Mouse (Mus musculus) lung, embryonic 16.5 days (tissue): ENCODE results near the gene Ppfia1. TPM values are rescaled to one million over a fixed set of nuclear protein-coding genes. Genes with fewer than 3 reads are reported as not detected.

Experiments
- ATAC-seq: fragments of 200-750 bp; cut with Nextera tagmentation; 2 replicates; pipeline ENCODE4 v1.8.0; 2017; ENCODE audit warnings: low read depth, mild to moderate bottlenecking, moderate library complexity
- H3K27ac ChIP-seq: fragments of 300-500 bp; sonication (generic); 2 replicates; pipeline ENCODE4 v1.5.1; 2014; ENCODE audit warnings: mild to moderate bottlenecking, control low read depth, low read length
- H3K27me3 ChIP-seq: fragments of 300-500 bp; sonication (generic); 2 replicates; pipeline ENCODE4 v1.6.1; 2014; ENCODE audit warnings: low read depth, low read length, mixed read lengths; ENCODE audit not compliant: control insufficient read depth, insufficient read depth
- H3K36me3 ChIP-seq: fragments of 300-500 bp; sonication (generic); 2 replicates; pipeline ENCODE4 v1.6.1; 2014; ENCODE audit warnings: low read length; ENCODE audit not compliant: control insufficient read depth, insufficient read depth
- H3K4me1 ChIP-seq: fragments of 300-500 bp; sonication (generic); replicated peaks from 2 replicates; pipeline ENCODE4 v1.6.1; 2014; ENCODE audit warnings: low read length, mixed read lengths; ENCODE audit not compliant: control insufficient read depth, insufficient read depth
- H3K4me2 ChIP-seq: fragments of 300-500 bp; sonication (generic); 2 replicates; pipeline ENCODE4 v1.6.1; 2014; ENCODE audit warnings: low read depth, low read length, control low read depth
- H3K4me3 ChIP-seq: fragments of 300-500 bp; sonication (generic); 2 replicates; pipeline ENCODE4 v1.5.1; 2014; ENCODE audit warnings: mild to moderate bottlenecking, low read length, control low read depth
- H3K9ac ChIP-seq: fragments of 300-500 bp; sonication (generic); 2 replicates; pipeline ENCODE4 v1.6.1; 2014; ENCODE audit warnings: low read length, control low read depth
- H3K9me3 ChIP-seq: fragments of 300-500 bp; sonication (generic); 2 replicates; pipeline ENCODE4 v1.6.1; 2016; ENCODE audit warnings: low read length; ENCODE audit not compliant: control insufficient read depth
- WGBS: fragments of 180-500 bp; shearing (Covaris S2); extraction: QIAGEN DNeasy Blood & Tissue Kit; methylation state at CpG from one replicate; pipeline ENCODE4 v1.1.7; 2014; 5-methylcytosine and 5-hydroxymethylcytosine counted together
- polyA plus RNA-seq: library from polyadenylated mRNA; unstranded; fragments of >200 nt; fragmentation: Nextera tagmentation; extraction: Ambion mirVana; gene quantifications from 2 replicates; pipeline ENCODE4 v1.2.1, GENCODE M21; 2015

Ppfia1 gene
- 16.4 and 25.9 TPM in 2 replicates for polyA plus RNA-seq

DNA sequence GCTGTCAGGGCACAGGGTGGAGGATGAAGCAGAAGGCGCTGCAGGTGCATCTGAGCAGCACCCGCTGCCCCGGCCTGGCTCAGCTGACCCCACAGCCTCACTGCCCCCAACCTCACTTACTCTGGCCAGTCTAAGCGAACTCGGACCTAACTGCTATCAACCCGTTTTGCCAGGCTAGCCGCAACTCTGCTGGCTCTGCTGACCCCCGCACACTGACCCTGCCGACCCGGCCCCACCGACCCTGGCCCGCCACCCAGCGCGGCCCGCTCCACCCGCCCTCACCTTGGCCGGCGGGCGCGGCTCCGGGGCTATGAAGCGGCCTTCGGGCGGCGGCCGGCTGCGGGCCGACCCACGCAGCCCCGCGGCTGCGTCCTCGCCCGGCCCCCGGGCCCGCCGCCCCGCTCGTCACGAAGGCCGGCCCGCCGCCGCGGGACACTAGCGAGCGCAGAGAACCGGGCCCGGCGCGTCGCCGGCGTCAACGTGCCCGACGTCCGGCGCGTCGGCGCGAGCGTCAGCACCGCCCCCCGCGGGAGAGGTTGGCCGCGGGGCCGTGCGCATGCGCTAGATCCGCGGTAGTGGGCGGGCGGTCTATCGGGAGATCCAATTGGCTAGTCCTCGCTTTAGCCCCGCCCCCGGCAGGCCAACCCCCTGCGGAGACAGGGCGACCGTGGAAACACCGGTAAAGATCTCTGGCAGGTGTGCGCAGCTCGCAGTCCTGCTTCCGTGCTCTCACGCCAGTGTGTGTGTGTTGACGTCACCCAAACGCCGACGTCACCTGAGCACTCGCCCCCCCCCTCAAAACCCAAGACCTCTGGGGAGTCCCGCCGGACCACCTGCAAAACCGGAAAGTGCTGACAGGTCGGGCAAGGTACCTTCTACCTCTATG, at the start of gene Ppfia1:
Ppfia1 (minus strand) TSS at position 493 of the 886 bp plus-strand sequence.
- peak within 1 kb of the TSS; percentile 81 for H3K4me2 ChIP-seq
- peaks cover 15% of the 10 kb centered on the region for H3K4me1 ChIP-seq
- peak within 1 kb of the TSS; percentile 98 for H3K9ac ChIP-seq
- no peaks in the 10 kb centered on the region for H3K27me3 ChIP-seq
- peak within 1 kb of the TSS; percentile 38; the same call in 1 of the 2 replicates for H3K27ac ChIP-seq
- peak; percentile 98 for ATAC-seq
- peaks cover 18% of the 10 kb centered on the region for H3K36me3 ChIP-seq
- under 1% methylated on average over 91 of the region's 97 CpGs for WGBS
- peak within 1 kb of the TSS; percentile 98 for H3K4me3 ChIP-seq
- H3K9me3 ChIP-seq, result no peaks in the 10 kb centered on the region

DNA sequence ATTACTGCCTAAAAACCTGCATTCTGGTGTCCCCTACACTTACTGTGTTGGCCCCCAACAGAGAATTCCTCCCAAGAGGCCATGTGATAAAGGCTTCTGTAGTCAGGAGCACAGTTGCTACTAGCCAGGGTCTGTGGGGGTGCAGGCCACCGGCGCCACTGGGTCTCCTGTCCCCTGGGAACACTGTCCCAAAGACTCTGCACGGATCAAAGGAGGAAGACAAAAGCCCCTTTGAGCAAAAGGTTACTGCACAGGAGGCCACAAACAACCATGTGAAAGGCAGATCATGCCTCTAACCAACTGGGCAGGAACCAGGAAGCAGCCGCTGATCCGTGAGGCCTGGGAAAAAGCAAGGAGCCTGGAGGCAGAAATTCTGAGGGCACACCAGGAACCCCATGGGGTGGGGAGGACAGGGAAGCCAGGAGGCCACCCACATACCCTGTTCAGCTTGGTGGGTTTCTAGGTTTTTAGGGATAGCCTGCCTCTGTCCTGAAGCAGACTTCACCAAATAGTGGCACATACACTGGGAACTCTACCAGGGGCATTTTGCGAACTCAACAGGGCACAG, 46.9 kb upstream of the Ppfia1 start:
- 79% methylated on average over 6 of the region's 6 CpGs for WGBS
- Histone ChIP-seq H3K27me3 (no peaks in the 10 kb centered on the region), H3K9me3 (no peaks in the 10 kb centered on the region), H3K4me3 (no peak overlapping the region), H3K27ac (no peak overlapping the region), H3K4me1 (no peaks in the 10 kb centered on the region; the same call in 1 of the 2 replicates), H3K4me2 (no peak overlapping the region), H3K9ac (no peak overlapping the region), H3K36me3 (no peaks in the 10 kb centered on the region; the same call in 1 of the 2 replicates)
- ATAC-seq, result no peak

DNA sequence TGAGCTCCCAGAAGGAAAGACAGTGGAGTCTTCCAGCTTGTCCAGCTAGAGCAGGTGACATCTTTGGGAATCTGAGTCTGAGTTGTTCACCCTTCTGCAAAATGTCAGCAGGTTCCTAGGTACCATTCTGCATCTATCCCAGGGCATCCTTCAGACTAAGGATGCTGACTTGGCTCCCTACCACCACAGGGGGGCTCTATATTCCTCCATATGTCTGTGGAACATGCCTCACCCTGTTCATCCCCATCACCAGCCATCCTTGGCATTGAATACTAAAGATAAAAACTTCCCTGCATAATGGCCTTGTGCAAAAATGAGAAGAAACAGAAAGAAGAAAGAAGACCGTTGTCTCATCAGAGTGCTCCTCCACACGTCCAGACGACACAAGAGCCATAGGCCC, 36.0 kb upstream of the Ppfia1 start:
- no peaks in the 10 kb centered on the region for H3K9me3 ChIP-seq
- no peaks in the 10 kb centered on the region for H3K4me1 ChIP-seq
- no peak overlapping the region for H3K9ac ChIP-seq
- no peak overlapping the region for H3K4me2 ChIP-seq
- no peaks in the 10 kb centered on the region for H3K27me3 ChIP-seq
- peaks cover 5% of the 10 kb centered on the region for H3K36me3 ChIP-seq
- no peak overlapping the region for H3K4me3 ChIP-seq
- H3K27ac ChIP-seq, result no peak overlapping the region
- WGBS, result 74% methylated on average over 3 of the region's 3 CpGs
- ATAC-seq, result no peak

DNA sequence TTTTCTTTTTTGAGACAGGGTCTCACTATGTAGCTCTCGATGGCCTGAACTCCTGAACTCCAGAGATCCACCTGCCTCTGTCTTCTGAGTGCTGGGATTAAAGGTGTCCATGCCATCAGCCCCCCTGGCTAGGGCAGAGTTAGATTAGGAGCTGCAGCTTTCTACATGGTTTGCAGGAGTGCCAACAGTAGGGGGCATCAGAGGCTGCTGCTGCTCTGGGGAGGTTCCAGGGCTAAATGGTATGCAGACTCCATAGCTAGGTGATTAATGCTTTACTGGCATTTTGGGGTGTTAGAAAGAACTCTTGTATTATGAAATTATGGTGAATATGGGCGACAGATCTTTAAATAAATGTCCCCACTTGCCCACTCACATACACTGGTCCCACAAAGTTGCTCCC, 33.8 kb upstream of the Ppfia1 start:
- Histone ChIP-seq H3K4me2 (no peak overlapping the region), H3K36me3 (peaks cover 4% of the 10 kb centered on the region), H3K9me3 (no peaks in the 10 kb centered on the region), H3K27ac (no peak overlapping the region), H3K4me3 (no peak overlapping the region), H3K27me3 (no peaks in the 10 kb centered on the region), H3K9ac (no peak overlapping the region), H3K4me1 (peaks cover 8% of the 10 kb centered on the region)
- ATAC-seq, result no peak
- 42% methylated on average over 2 of the region's 2 CpGs for whole genome bisulfite sequencing

DNA sequence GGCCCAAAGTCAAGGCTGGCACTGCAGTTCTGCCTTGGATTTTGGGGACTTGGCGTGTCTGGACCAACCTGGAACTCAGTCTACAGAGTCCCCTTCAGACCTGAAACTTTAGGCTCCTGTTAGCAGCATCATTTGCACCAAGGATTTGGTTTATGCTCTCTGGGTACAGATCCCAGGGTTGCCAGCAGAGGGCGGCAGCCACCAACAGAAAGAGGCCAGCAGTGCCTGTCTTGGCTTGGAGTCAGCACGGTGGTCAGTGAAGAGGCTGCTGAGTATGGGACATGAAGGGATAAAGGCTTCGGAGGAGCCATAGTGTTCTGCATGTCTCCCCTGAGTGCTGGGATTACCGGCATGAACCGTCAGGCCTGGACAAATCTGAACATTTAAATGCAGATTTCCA, 32.1 kb upstream of the Ppfia1 start:
- peaks cover 16% of the 10 kb centered on the region for H3K4me1 ChIP-seq
- H3K9me3 ChIP-seq, result no peaks in the 10 kb centered on the region
- WGBS, result 9% methylated on average over 6 of the region's 6 CpGs
- H3K4me3 ChIP-seq, result no peak overlapping the region
- no peak overlapping the region for H3K4me2 ChIP-seq
- no peak for ATAC-seq
- H3K36me3 ChIP-seq, result no peaks in the 10 kb centered on the region
- no peak overlapping the region for H3K9ac ChIP-seq
- H3K27me3 ChIP-seq, result no peaks in the 10 kb centered on the region
- no peak overlapping the region for H3K27ac ChIP-seq

DNA sequence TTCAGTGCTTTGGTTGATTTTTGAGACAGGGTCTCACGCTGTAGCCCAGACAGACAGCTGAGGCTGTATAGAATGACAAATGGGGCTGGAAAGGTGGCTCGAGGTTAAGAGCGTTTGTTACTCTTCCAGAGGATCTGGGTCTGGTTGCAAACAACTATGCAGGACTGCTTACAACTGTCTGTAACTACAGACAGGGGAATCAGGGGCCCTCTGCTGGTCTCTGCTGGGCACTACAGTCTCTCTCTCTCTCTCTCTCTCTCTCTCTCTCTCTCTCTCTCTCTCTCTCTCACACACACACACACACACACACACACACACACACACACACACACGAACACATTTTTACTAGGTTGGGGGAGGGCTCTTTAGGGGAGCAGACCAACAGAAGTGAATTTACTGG, 30.1 kb upstream of the Ppfia1 start:
- 3% methylated on average over 4 of the region's 4 CpGs for WGBS
- no peak overlapping the region for H3K4me3 ChIP-seq
- no peaks in the 10 kb centered on the region for H3K9me3 ChIP-seq
- H3K27me3 ChIP-seq, result no peaks in the 10 kb centered on the region
- ATAC-seq, result no peak
- no peak overlapping the region for H3K9ac ChIP-seq
- peaks cover 5% of the 10 kb centered on the region for H3K36me3 ChIP-seq
- no peak overlapping the region for H3K4me2 ChIP-seq
- H3K4me1 ChIP-seq, result peaks cover 16% of the 10 kb centered on the region
- no peak overlapping the region for H3K27ac ChIP-seq

DNA sequence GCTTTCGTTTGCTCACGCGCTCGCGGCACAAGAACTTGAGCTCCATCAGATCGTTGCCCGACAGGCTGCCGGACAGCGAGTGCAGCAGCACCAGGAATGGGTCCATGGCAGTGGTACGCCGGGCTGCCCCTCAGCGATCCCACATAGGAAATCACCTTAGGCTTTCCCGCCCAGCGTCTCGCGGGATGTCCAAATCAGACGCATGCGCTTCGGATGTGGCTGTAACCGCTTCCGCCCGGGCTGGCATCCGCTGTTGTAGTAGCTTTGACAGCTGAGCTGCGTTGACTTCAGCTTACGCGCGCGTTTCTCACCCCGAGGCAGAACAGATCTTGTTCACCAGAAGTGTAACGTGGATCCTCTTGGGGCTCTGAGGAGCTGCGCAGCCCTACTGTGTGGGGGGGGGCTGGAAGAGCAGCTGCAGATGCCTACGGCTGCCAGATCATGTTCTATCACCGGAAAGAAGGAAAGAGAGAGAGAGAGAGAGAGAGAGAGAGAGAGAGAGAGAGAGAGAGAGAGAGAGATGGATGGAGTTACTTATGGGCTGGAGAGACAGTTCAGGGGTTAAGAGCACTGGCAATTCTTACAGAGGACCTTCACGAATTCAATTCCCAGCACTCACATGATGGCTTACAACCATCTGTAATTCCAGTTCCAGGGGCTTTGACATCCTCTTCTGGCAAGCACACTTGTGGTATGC, 28.9 kb upstream of the Ppfia1 start, which contains the start of gene Fadd:
Fadd (minus strand) TSS at position 180 of the 697 bp plus-strand sequence.
- Histone ChIP-seq H3K9me3 (no peaks in the 10 kb centered on the region), H3K36me3 (peaks cover 5% of the 10 kb centered on the region), H3K4me1 (peaks cover 16% of the 10 kb centered on the region), H3K4me2 (peak within 1 kb of the TSS; percentile 81), H3K4me3 (peak within 1 kb of the TSS; percentile 90), H3K9ac (peak within 1 kb of the TSS; percentile 86), H3K27ac (peak within 1 kb of the TSS; percentile 96), H3K27me3 (no peaks in the 10 kb centered on the region)
- ATAC-seq, result peak; percentile 91
- WGBS, result under 1% methylated on average over 34 of the region's 34 CpGs

DNA sequence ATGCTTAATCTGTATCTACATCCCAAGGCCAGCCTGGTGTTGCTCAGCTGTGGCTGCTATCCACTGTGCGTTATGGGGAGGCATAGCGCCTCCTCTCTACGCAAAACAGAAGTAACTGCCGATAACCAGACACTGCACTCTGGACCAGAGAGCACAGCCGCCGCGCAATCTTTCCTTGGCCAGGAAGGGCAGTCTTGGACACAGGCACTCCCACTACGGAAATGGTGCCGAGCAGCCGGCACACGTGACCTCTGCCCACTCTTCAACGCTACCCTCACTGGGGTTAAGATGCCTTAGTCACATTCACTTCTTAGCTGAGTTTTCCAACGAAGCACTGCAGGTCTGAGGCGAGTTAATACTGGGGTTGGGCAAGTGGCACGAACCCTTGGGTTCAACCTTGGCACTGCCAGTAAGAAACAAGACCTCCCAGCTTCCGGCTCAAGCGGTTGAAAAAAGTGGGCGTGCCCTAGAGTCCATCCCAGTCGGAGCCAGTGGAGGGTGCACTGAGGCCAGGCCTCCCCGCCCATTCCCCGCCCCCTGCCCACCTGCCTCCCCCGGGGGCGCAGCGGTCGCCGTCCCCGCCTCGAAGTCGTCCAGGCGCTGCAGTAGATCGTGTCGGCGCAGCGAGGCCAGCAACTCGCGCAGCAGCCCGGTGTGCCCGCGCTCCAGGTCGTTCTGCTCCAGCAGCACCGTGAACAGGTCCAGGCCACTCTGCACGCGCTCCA, 28.2 kb upstream of the Ppfia1 start:
- H3K9me3 ChIP-seq, result no peaks in the 10 kb centered on the region
- H3K36me3 ChIP-seq, result peaks cover 5% of the 10 kb centered on the region
- under 1% methylated on average over 42 of the region's 43 CpGs for whole genome bisulfite sequencing
- H3K4me1 ChIP-seq, result peaks cover 16% of the 10 kb centered on the region
- H3K27me3 ChIP-seq, result no peaks in the 10 kb centered on the region
- H3K4me3 ChIP-seq, result peak overlapping the region; percentile 90
- H3K4me2 ChIP-seq, result peak overlapping the region; percentile 81
- H3K9ac ChIP-seq, result peak overlapping the region; percentile 86
- peak; percentile 93 for ATAC-seq
- H3K27ac ChIP-seq, result peak overlapping the region; percentile 96
